Mouse (Mus musculus) layer of hippocampus, adult 11-12 months (tissue): ENCODE measurements at regions not wholly inside any gene's neighbourhood (a gene's known extent, or its start where the extent isn't known, plus 50 kb on each side); places are given as distances from the start of the nearest gene placed in this dataset.
A peak's percentile ranks its signal among the peaks of the same experiment; 100 is the strongest.

Source experiments
- DNase-seq: peaks from one replicate; pipeline ENCODE4 v3.0.0; 2022; ENCODE audit warnings: low spot score

DNA sequence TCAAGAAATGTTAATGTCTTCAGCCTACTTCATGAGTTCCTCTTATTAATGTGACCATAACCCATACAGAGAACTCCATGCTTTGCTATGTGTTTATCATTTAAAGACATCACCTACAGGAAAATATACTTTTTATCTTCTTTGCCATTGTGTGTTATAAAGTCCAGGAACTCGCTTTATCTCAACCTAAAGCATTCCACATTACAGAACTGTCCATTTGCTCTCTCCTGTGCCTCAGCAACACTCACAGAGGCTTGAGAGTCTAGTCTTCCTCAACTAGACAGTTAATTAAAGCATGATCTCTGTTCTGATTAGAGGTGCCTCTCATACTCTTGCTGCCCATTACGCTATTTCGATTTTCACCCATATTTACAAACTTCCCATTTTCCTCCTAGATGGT is 288.4 kb downstream of the Lipi start:
- DNase-seq: no peak

DNA sequence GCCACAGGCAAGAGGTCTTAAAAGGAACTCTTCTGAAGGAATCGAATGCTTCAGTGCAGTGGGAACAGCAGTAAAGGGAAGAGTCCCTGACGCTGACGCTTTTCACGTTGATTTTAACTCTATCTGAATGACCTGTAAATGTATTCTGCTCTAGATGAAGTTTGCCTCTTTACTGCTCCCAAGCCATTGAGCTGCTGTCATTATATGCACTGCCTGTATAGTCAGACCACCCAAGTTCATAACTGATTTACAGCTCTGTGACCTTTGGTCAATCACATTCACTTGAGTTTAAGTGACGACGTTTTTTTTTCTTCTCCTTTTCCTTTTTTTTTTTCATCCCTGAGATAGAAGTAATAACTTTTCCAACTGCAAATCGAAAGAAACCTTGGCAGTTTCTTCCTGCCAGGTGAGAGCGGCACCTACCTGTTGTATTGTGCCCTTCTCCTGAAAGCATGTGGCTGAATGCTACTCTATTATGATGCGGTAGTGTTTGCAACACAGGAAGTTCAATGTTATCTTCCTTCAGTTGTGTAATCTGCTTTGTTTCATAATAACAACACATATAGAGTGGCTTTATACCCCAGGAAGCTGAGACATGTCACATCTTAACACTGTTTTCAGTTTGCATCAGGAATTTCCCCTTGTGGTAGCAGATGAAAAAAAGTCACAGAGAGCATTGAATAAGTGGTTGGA is 293.0 kb downstream of the Lipi start:
- DNase-seq: no peak

DNA sequence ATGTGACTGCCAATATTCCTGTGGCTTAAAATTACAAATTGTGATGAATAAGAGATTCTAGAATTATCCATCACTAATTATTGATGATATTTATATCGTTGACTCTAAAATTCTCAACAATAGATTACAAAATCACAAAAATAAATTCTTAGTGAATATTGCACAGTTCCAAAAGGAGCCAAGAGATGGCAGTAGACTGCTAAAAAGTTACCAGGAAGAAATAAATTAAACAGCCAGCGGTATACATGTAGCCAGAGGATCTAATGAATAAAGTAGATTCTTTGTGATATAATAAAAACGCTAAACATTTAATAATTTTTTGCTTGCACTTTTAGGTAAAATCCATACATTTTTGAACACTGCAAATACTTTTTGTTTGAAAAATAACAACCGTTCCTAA is 294.7 kb downstream of the Lipi start:
- DNase-seq: peak; percentile 3

DNA sequence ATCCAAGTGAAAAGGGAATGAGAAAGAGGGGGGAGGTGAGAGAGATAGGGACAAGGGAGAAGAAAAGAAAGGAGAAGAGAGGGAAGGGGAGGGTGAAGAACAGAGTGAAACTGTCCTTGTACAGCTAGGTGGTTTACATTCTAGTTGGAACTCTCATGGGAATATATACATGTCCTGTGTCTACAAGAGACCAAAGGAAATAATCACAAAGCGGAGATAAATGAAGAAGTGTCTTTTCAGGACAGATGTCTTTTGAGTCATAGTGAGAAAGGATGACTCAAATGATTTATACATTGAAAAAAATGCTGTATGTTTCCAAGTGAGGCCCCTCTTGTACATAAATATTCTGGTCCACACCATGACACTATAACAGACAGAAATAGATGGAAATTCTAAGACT is 298.7 kb downstream of the Lipi start:
- no peak for DNase-seq

DNA sequence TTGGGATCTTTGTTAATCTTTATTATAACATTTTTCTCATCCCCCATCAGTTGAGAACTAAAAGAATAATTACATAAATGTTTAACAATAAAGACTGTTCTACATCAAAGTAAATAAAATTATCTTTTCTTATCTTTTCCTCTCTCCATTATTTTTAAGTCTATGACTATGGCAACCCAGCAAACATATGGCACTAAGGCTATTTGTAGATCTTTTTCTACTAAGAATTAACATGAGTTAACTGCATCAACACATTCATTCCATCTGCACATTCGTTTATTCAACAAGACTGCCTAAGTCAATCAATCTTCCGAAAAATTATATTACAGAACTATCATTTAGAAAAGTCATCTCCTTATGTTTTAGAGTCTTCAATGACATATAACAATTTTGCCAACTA is 300.1 kb downstream of the Lipi start:
- no peak for DNase-seq

DNA sequence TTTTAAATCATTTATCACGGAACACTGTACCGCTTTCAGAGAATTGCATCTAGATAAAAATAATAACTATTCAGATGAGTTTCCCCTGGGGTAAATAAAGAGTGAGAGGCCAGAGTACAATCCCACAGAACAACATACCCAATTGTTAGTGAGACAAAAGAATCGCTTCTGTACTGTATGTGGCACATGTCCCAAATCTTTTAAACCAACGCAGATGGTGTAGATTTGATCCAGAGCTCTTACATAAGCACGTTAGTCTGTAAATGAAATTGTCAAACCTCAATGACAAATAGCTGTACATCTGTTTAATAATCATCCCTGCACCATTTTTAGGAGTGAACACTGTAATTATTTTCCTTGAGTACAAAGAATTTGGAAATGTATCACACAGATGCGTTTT is 322.0 kb downstream of the Lipi start:
- DNase-seq: peak; percentile 42

DNA sequence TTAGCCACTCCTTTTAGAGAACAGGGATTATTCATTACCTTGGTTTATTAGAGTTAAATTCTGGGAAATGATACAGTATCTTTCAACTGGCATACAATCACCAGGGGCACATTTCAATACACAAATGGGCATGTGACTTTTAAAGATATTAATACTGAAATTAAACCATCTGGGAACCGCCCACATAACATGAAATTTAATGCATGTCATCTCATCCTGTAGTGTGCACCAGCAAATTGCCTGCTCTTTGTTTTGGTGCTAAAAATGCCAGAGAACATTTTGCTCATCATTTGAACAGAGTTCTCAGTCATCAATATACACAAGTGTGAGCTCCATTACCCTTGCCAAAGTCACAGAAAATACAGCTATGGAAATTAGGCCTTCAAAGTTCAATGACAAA is 330.9 kb downstream of the Lipi start:
- DNase-seq: peak; percentile 48

DNA sequence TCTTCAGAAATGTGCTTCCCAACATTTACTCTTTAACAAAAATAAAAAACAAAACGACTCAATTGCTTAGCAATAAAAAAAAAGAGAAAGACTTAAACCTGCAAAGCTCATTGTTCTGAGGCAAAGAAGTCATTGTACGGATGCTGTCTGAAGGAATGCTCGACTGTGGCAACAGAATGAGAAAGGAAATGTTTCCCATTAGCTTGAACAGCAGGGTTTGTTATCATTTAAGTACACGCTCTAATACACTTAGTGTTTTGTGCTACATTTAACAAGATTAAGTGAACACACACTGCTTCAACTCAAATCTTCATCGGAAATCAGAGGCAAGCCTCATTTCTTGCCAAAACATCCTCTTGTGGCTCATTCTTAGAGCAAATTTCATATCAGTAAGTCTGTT is 336.7 kb downstream of the Lipi start:
- DNase-seq: no peak

DNA sequence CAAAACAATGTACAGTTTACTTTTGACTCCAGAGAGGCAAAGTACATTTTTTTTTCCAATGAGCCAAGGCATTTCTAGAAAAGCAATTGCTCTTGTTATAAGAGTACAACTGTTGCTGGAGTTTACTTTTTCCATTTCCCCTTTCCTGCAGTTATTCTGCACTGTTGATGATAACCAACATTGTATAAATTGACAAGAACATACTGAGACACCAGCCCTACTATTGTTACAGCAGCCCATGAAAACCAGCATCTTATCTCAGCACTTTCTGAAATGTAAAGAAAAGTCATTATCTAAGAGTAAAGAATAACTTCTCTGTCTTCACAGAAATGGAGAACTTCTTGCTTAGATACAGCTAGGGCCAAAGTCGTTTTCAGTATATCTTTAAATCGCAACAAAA is 345.5 kb downstream of the Lipi start:
- no peak for DNase-seq

DNA sequence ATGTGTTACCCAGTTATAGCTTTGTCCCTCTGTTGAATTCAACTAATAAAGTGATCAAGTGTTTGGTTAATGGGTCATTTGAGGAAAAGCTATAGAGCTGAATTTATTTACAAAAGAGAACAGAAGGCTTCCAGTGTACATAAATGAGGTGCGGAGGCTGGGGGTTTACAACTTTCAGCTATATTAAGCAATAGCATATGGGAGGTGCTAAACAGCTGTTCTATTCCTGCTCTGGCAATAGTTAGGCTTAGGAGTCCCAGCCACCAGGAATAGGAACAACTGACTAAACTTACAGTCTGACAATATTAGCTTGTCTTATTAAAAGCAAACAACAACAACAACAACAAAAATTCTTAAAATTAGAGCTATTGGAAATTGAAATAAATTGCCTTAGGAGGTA is 353.7 kb downstream of the Lipi start:
- DNase-seq: peak; percentile 16

DNA sequence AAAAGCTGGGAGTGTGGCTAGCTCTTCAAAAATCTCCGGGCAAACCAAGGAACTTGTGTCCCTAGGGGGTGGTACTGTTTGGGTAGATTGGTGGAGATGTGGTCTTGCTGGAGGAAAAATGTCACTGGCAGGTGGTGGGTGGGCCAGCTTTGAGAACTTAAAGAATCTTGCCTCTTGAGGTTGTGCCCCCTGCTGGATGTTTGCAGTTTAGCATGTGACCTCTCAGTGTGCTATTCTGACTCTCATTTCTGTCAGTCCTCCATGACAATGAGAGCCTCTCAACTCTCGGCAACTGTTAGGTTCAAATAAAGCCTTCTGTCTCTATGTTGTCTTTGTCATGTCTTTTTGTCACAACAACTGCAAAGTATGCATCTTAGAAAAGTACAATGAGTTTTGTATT is 392.5 kb downstream of the Lipi start:
- no peak for DNase-seq

DNA sequence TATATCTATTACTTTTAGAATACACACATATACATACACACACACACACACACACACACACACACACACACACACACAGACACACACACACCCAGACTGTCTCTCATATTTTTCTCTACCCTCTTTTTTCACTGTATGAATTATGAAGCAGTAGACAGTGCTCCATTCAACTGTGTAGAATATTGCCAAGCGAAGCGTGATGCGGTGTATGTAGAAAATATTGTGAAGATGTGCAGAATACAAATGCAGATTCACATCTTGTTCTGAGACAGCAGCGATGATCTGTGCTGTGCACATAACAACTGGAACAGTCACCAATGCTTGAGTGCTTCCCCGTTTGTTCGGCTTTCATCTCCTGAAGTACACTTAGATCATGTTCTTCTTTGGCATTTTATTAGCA is 395.5 kb downstream of the Lipi start:
- no peak for DNase-seq

DNA sequence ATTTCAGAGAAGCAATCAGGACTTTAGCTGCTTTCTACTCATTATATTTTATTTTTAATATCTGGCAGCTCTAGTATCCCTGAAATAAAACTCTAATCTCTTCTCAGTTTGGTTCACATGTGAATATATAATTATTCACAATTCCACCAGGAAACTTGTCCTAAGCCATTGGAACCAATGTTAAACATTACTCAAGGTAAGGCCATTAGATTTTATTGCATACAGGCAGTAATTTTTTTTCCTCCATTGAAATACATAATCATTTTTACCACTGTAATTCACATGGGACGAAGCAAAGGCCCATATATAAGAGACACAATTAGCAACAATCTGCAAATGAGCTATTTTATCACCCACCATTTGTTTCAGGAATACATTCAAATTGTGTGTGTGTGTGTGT is 419.8 kb downstream of the Lipi start:
- no peak for DNase-seq

DNA sequence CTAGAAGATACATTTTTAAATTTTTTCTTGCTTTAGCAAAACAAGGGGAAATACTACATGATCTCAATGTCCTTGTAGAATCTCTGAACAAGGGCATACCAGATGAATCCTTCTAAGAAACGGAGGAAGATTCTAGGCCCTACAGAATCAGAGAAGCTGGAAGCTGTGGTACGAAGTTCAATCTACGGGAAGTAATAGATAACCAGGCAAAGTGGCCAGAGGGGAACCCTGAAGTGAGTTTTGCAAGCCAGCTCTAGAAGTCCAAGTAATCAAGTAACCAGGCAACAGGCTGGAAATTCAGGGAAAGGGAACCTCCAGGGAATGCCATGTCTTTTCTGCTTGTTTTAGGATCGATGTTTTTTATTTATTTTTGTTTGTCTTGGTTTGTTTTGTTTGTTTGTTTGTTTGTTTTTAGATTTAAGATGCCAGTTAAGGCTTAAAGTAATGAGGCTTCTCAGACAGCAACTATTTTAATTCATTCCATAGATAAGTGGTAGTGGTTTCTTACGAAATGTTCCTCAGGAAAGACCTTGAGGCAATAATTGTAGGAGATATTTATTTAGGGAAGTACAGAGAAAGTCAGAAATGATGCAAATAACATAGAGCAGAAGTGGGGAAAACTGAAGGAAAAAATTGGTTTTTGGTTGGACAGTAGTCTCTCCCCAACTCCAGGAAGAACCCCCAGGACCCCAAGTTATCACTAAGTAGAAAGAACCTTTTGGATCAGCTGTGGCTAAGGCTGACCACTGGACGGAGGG is 420.7 kb downstream of the Lipi start:
- no peak for DNase-seq

DNA sequence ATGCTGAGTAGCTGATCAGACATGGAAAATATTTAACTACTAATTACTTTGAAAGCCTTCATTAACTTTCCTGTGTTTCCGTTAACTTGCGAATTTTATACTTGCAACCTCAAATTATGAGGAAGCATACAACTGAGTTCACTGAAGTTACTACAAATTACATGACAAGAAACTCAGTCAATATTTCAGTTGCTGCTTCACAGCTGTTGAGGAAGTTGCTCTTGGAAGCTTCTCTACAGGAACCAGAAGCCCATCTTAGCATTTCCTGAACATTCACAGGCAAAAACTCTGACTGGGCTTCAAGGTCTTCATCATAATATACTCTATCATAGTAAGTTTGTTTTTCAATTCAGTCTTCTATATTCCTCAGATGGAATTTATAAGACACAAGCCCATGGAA is 426.1 kb downstream of the Lipi start:
- DNase-seq: no peak

DNA sequence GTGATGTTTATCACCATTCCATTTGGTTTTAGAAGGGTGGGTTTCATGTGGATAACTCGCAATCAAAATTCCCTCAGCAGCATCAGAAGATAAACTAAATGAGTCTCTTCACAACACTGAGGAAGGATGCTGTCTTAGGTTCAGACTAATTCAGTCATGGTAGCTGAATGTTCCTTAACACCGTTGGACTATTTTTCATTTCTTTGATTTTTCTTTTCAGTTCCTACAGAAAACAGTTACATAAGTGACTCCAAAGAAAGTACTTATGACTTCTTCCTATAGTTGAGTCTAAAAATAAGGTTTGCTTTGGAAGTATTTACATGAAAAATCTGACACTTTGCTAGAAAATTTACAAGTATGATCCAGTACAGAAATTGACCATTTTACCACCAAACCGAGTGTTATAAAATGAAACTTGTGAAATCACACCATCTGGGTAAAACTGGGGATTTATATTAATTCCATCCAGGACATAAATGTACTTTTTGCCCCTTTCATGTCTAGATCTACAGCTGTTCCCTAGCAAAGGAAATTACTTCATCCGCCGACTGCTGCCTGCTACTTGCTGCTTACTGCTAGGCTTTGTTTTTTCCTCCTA is 430.3 kb downstream of the Lipi start:
- no peak for DNase-seq
